Mouse (Mus musculus): Measurements from ENCODE around the gene Zglp1. TPM values are rescaled to one million over a fixed set of nuclear protein-coding genes. Genes with fewer than 3 reads are reported as not detected.

Zglp1 gene
- polyA plus RNA-seq, 1 experiment = 0.65 TPM

- no peak for TF ChIP-seq CTCF (IDR thresholded peaks at IDR 0.05; ENCODE audit: extremely low read depth, insufficient read depth, insufficient read length, insufficient replicate concordance)
- TF ChIP-seq POLR2A (IDR thresholded peaks at IDR 0.05; ENCODE audit: low read depth, low read length) = no peak
- WGBS = under 1% methylated on average over 29 of the region's 29 CpGs
- peaks cover 12% of the 10 kb centered on the region; the same call in 1 of the 2 replicates for H3K4me1 ChIP-seq (ENCODE audit: control insufficient read depth, insufficient read depth, insufficient read length)
- H3K27ac ChIP-seq (ENCODE audit: insufficient read depth, low read length) = peak overlapping the region; percentile 93
- DNase-seq (ENCODE audit: low read depth in 1 of 2, low spot score in 2 of 2) = peak; percentile 61 to 86
- peak overlapping the region; percentile 66 for H3K4me3 ChIP-seq (ENCODE audit: extremely low read depth, insufficient read depth, insufficient read length)
- 0 out of 2 replicates have a peak, but pooled peaks cover 2% of the 10 kb centered on the region for H3K36me3 ChIP-seq (ENCODE audit: control insufficient read depth, insufficient read depth, low read length)
- H3K27me3 ChIP-seq (ENCODE audit: control insufficient read depth, insufficient read depth, low read length) = no peaks in the 10 kb centered on the region
These were observed 52.0 kb downstream of the Zglp1 start for GRCm38 (mm10) chr9:21014691-21015570.

Other genes with a start within 250 kb of the Zglp1 start
- not detected in 2 replicates for gene Rdh8, start 248.6 kb downstream of the Zglp1 start, polyA plus RNA-seq (2012; rRNA removed)
- 82.8 and 108 TPM in 2 replicates for gene A230050P20Rik, start 198.5 kb downstream of the Zglp1 start, polyA plus RNA-seq (2012; rRNA removed)
- gene Angptl6, start 187.4 kb downstream of the Zglp1 start, polyA plus RNA-seq (2012; rRNA removed) = 2.7 and 3.8 TPM in 2 replicates
- 116 and 120 TPM in 2 replicates for gene Ppan, start 178.9 kb downstream of the Zglp1 start, polyA plus RNA-seq (2012; rRNA removed)
- gene Eif3g, start 168.5 kb downstream of the Zglp1 start, polyA plus RNA-seq (2012; rRNA removed) = 89.3 and 103 TPM in 2 replicates
- gene Dnmt1, start 107.2 kb downstream of the Zglp1 start, polyA plus RNA-seq (2012; rRNA removed) = 37.0 and 44.9 TPM in 2 replicates
- gene S1pr2, start 90.3 kb downstream of the Zglp1 start, polyA plus RNA-seq (2012; rRNA removed) = 3.4 and 3.9 TPM in 2 replicates
- gene Mrpl4, start 64.4 kb downstream of the Zglp1 start, polyA plus RNA-seq (2012; rRNA removed) = 75.8 and 99.7 TPM in 2 replicates
- 59.7 and 67.4 TPM in 2 replicates for gene Icam1, start 51.1 kb downstream of the Zglp1 start, polyA plus RNA-seq (2012; rRNA removed)
- gene Icam4, start 37.7 kb downstream of the Zglp1 start, polyA plus RNA-seq (2012; rRNA removed) = 8.1 and 9.3 TPM in 2 replicates
- 1.1 and 1.2 TPM in 2 replicates for gene Icam5, start 35.0 kb downstream of the Zglp1 start, polyA plus RNA-seq (2012; rRNA removed)
- 0.19 and 0.32 TPM in 2 replicates for gene Gm49373, start 6.0 kb upstream of the Zglp1 start, polyA plus RNA-seq (2012; rRNA removed)
- gene Fdx1l, start 6.5 kb upstream of the Zglp1 start, polyA plus RNA-seq (2012; rRNA removed) = 38.3 and 59.5 TPM in 2 replicates
- gene Gm38431, start 24.9 kb upstream of the Zglp1 start, polyA plus RNA-seq (2012; rRNA removed) = 5.2 and 18.8 TPM in 2 replicates
- 77.9 and 93.1 TPM in 2 replicates for gene Raver1, start 24.9 kb upstream of the Zglp1 start, polyA plus RNA-seq (2012; rRNA removed)
- 46.1 and 52.2 TPM in 2 replicates for gene Tyk2, start 64.2 kb upstream of the Zglp1 start, polyA plus RNA-seq (2012; rRNA removed)
- 39.5 and 44.7 TPM in 2 replicates for gene Cdc37, start 82.9 kb upstream of the Zglp1 start, polyA plus RNA-seq (2012; rRNA removed)
- 12.4 and 13.1 TPM in 2 replicates for gene Pde4a, start 98.6 kb upstream of the Zglp1 start, polyA plus RNA-seq (2012; rRNA removed)
- gene Keap1, start 172.3 kb upstream of the Zglp1 start, polyA plus RNA-seq (2012; rRNA removed) = 55.4 and 78.4 TPM in 2 replicates
- gene S1pr5, start 181.3 kb upstream of the Zglp1 start, polyA plus RNA-seq (2012; rRNA removed) = 12.2 and 21.3 TPM in 2 replicates
- 44.8 and 48.4 TPM in 2 replicates for gene Atg4d, start 198.2 kb upstream of the Zglp1 start, polyA plus RNA-seq (2012; rRNA removed)
- gene Kri1, start 220.9 kb upstream of the Zglp1 start, polyA plus RNA-seq (2012; rRNA removed) = 40.8 and 43.1 TPM in 2 replicates
- 87.4 and 115 TPM in 2 replicates for gene Cdkn2d, start 224.3 kb upstream of the Zglp1 start, polyA plus RNA-seq (2012; rRNA removed)
- 2.0 and 2.5 TPM in 2 replicates for gene Ap1m2, start 245.2 kb upstream of the Zglp1 start, polyA plus RNA-seq (2012; rRNA removed)